Mouse (Mus musculus): Measurements from ENCODE around the gene Tnfsf15. TPM values are rescaled to one million over a fixed set of nuclear protein-coding genes. Genes with fewer than 3 reads are reported as not detected.

Tnfsf15 gene
- polyA plus RNA-seq, 1 experiment from 2014 or later: 0.04 TPM

DNA sequence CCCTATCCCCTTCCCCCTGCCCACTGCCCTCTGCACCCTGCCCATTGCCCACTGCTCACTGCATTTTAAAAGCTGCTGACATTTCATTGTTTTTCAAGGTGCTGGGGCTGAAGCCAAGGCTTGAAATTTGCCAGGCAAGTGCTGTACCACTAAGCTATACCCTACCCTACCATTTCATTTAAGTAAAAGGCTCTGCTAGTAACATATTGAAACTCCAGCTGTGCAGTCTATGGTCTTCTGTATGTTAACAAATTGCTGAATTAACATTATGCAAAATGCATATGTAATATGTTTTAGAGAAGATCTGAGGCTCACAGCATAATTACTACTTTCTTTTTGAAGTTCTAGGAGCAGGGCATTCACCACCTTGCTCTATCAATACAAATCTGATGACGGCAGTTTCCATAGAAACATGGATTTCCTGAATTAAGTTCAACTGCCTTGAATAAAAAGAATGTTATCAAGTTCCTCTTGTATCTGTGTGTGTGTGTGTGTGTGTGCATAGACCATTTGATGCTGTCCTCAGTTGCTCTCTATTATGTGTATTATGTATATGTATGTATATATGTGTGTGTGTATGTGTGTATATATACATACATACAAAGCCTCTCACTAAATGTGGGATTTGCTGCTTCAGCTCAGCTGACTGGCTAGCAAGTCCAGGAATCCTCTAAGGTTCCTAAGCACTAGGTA lies 38.5 kb downstream of the Tnfsf15 start:
- Histone ChIP-seq H3K27me3 (ENCODE audit: control insufficient read depth, insufficient read depth, low read length) (no peaks in the 10 kb centered on the region), H3K9ac (ENCODE audit: low read depth, low read length) (no peak overlapping the region), H3K4me2 (no peak overlapping the region), H3K4me3 (ENCODE audit: low read depth, low read length) (no peak overlapping the region), H3K36me3 (ENCODE audit: control insufficient read depth, insufficient read depth, low read length) (no peaks in the 10 kb centered on the region), H3K4me1 (ENCODE audit: control insufficient read depth, insufficient read depth, low read length) (no peaks in the 10 kb centered on the region), H3K27ac (ENCODE audit: low read depth, low read length) (no peak overlapping the region), H3K9me3 (replicated peaks; ENCODE audit: control insufficient read depth, low read length) (no peaks in the 10 kb centered on the region)
- 74% methylated on average over 1 of the region's 1 CpGs for WGBS (ENCODE audit: insufficient replicate concordance)
- no peak for ATAC-seq (replicated peaks; ENCODE audit: insufficient number of reproducible peaks, low FRiP score, low TSS enrichment)

DNA sequence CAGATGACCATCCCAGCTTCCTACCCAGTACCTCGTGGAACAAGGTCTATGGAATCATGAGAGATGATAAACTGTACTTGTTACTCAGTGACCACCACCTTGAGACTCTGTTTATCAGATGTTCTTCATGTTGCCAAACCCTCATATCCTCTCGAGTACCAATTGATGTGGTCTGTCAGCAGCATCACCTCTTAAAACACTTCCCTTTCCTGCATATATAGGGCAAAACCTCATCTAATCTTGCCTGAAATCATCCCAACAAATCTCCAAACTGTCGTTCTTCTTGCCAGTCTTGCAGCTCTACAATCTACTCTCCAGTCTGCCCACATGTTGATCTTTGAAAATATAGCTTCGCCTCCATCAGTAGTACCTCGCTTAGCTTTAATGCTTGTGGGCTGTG lies 40.7 kb downstream of the Tnfsf15 start:
- H3K36me3 ChIP-seq (ENCODE audit: control insufficient read depth, insufficient read depth, low read length): no peaks in the 10 kb centered on the region
- no peak overlapping the region for H3K9ac ChIP-seq (ENCODE audit: low read depth, low read length)
- no peaks in the 10 kb centered on the region for H3K4me1 ChIP-seq (ENCODE audit: control insufficient read depth, insufficient read depth, low read length)
- H3K27ac ChIP-seq (ENCODE audit: low read depth, low read length): no peak overlapping the region
- 68% methylated on average over 5 of the region's 5 CpGs for WGBS (ENCODE audit: insufficient replicate concordance)
- H3K9me3 ChIP-seq (replicated peaks; ENCODE audit: control insufficient read depth, low read length): no peaks in the 10 kb centered on the region
- ATAC-seq (replicated peaks; ENCODE audit: insufficient number of reproducible peaks, low FRiP score, low TSS enrichment): no peak
- no peak overlapping the region for H3K4me3 ChIP-seq (ENCODE audit: low read depth, low read length)
- no peak overlapping the region for H3K4me2 ChIP-seq
- no peaks in the 10 kb centered on the region for H3K27me3 ChIP-seq (ENCODE audit: control insufficient read depth, insufficient read depth, low read length)

DNA sequence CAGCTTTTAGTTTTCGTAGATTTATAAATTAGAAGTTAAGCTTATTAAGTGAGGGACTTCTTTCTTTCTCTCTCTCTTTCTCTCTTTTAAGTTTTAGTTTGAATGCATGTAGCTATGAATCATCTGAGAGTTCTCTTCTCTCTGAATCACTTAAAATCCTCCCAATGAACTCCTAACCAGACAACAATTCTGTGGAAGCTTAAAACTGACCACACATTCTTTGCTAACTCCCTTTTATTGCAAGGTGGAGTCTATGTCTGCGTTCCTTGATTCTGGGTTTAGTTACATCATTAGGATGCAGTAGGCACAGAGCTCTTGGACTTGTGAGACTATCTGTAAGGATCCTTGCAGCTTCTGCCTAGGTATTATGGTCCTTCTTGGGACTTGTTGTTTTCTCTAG lies 41.2 kb downstream of the Tnfsf15 start:
- H3K4me2 ChIP-seq: no peak overlapping the region
- WGBS (ENCODE audit: insufficient replicate concordance): 84% methylated on average over 2 of the region's 2 CpGs
- ATAC-seq (replicated peaks; ENCODE audit: insufficient number of reproducible peaks, low FRiP score, low TSS enrichment): no peak
- H3K4me3 ChIP-seq (ENCODE audit: low read depth, low read length): no peak overlapping the region
- H3K27me3 ChIP-seq (ENCODE audit: control insufficient read depth, insufficient read depth, low read length): no peaks in the 10 kb centered on the region
- H3K9me3 ChIP-seq (replicated peaks; ENCODE audit: control insufficient read depth, low read length): no peaks in the 10 kb centered on the region
- H3K36me3 ChIP-seq (ENCODE audit: control insufficient read depth, insufficient read depth, low read length): no peaks in the 10 kb centered on the region
- H3K27ac ChIP-seq (ENCODE audit: low read depth, low read length): no peak overlapping the region
- no peak overlapping the region for H3K9ac ChIP-seq (ENCODE audit: low read depth, low read length)
- H3K4me1 ChIP-seq (ENCODE audit: control insufficient read depth, insufficient read depth, low read length): no peaks in the 10 kb centered on the region

DNA sequence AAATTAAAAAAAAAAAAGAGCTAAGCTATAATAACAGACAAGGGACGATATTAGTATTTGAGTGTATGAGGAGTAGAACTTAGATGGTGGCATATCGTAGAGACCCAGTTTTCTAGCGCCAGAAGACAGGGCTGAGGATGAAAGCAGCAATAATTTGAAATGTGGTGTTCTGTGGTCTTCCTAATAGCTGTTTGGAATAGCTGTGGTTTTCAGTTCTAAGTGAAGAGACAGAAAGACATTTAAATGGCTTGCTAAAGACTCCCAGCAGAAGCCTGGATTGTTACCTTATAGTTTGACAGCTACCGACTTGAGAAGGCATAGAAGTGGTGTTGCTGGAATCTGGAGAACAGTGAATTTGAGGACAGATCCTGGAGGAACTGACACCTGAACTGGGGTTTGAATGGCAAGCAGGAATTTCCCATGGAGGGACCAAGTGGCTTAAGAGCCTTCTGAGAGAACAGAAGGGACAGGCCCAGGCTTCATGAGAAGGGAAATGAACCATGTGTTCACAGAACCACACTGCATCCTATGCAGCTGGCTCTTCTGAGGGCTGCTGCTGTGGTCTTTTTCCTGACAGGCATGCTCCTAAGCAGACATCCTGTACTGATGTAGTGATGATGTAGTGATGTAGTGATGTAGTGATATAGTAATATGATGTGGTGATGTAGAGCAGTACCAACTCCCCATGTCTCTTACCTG lies 42.8 kb downstream of the Tnfsf15 start:
- Histone ChIP-seq H3K9ac (ENCODE audit: low read depth, low read length) (no peak overlapping the region), H3K36me3 (ENCODE audit: control insufficient read depth, insufficient read depth, low read length) (no peaks in the 10 kb centered on the region), H3K27ac (ENCODE audit: low read depth, low read length) (no peak overlapping the region), H3K4me2 (no peak overlapping the region), H3K27me3 (ENCODE audit: control insufficient read depth, insufficient read depth, low read length) (no peaks in the 10 kb centered on the region), H3K9me3 (replicated peaks; ENCODE audit: control insufficient read depth, low read length) (no peaks in the 10 kb centered on the region), H3K4me3 (ENCODE audit: low read depth, low read length) (no peak overlapping the region), H3K4me1 (ENCODE audit: control insufficient read depth, insufficient read depth, low read length) (no peaks in the 10 kb centered on the region)
- 76% methylated on average over 4 of the region's 4 CpGs for WGBS (ENCODE audit: insufficient replicate concordance)
- no peak for ATAC-seq (replicated peaks; ENCODE audit: insufficient number of reproducible peaks, low FRiP score, low TSS enrichment)

DNA sequence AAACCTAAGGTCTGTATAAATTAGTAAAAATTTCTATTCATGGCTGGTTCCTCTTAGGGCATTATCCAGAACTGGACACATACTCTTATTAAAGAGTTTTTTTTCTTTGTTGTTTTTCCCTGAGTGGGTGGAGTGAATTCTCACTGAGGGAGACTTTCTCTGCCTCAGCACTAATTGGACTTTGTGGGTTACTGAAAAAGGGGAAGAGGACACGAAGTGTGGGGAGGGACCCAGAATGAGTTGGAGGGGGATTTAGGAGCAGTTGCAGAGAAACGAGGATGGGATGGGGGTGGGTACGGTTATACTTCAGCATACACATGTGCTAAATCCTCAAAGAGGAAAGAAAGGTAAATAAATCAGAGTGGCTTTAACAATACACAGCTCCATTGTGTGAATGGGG lies 45.2 kb downstream of the Tnfsf15 start:
- Histone ChIP-seq H3K9me3 (replicated peaks; ENCODE audit: control insufficient read depth, low read length) (no peaks in the 10 kb centered on the region), H3K4me2 (no peak overlapping the region), H3K36me3 (ENCODE audit: control insufficient read depth, insufficient read depth, low read length) (no peaks in the 10 kb centered on the region), H3K27ac (ENCODE audit: low read depth, low read length) (no peak overlapping the region), H3K4me3 (ENCODE audit: low read depth, low read length) (no peak overlapping the region), H3K27me3 (ENCODE audit: control insufficient read depth, insufficient read depth, low read length) (no peaks in the 10 kb centered on the region), H3K4me1 (ENCODE audit: control insufficient read depth, insufficient read depth, low read length) (no peaks in the 10 kb centered on the region), H3K9ac (ENCODE audit: low read depth, low read length) (no peak overlapping the region)
- ATAC-seq (replicated peaks; ENCODE audit: insufficient number of reproducible peaks, low FRiP score, low TSS enrichment): no peak
- 56% methylated on average over 3 of the region's 3 CpGs for WGBS (ENCODE audit: insufficient replicate concordance)

DNA sequence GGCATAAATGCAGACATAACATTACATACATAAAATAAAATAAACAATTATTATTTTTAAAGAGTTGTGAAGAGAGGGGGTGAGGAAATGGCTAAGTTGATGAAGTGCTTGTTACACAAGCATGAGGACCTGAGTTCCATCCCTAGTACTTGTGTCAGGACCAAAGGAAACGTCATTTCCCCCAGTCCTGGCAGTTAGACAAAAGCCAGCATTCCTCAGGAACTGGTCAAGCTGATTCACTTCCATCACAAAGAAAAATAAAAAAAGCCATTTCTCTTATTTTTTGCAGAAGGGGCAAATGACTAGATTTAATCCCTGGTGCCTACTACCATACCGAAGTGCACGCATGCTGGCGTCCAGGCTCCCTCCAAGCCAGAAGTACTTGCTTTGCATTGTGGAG lies 48.0 kb downstream of the Tnfsf15 start:
- Histone ChIP-seq H3K4me3 (ENCODE audit: low read depth, low read length) (no peak overlapping the region), H3K9ac (ENCODE audit: low read depth, low read length) (no peak overlapping the region), H3K4me2 (no peak overlapping the region), H3K27ac (ENCODE audit: low read depth, low read length) (no peak overlapping the region), H3K9me3 (replicated peaks; ENCODE audit: control insufficient read depth, low read length) (no peaks in the 10 kb centered on the region), H3K4me1 (ENCODE audit: control insufficient read depth, insufficient read depth, low read length) (no peaks in the 10 kb centered on the region), H3K36me3 (ENCODE audit: control insufficient read depth, insufficient read depth, low read length) (no peaks in the 10 kb centered on the region), H3K27me3 (ENCODE audit: control insufficient read depth, insufficient read depth, low read length) (no peaks in the 10 kb centered on the region)
- WGBS (ENCODE audit: insufficient replicate concordance): 76% methylated on average over 4 of the region's 4 CpGs
- ATAC-seq (replicated peaks; ENCODE audit: insufficient number of reproducible peaks, low FRiP score, low TSS enrichment): no peak

DNA sequence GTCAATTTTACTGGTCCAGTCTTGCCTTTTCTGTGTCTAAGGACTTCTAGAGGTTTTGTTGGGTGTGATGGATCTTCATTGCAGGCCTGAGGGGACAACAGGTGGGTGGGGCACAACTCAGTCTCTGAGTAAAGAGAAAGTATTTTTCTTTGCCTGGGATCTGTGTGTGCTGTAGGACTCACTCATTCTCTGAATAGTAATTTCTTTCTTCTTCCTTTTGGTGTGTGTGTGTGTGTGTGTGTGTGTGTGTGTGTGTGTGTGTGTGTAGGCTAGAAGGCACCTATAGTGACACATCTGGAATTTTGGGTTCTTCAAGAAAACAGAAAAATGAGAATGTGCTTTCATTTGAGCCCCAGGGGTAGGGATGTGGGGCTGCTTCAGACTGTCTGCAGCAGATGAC lies 52.6 kb downstream of the Tnfsf15 start:
- Histone ChIP-seq H3K36me3 (ENCODE audit: control insufficient read depth, insufficient read depth, low read length) (no peaks in the 10 kb centered on the region), H3K4me1 (ENCODE audit: control insufficient read depth, insufficient read depth, low read length) (no peaks in the 10 kb centered on the region), H3K9me3 (replicated peaks; ENCODE audit: control insufficient read depth, low read length) (no peaks in the 10 kb centered on the region), H3K27ac (ENCODE audit: low read depth, low read length) (no peak overlapping the region), H3K4me2 (no peak overlapping the region), H3K9ac (ENCODE audit: low read depth, low read length) (no peak overlapping the region), H3K27me3 (ENCODE audit: control insufficient read depth, insufficient read depth, low read length) (no peaks in the 10 kb centered on the region), H3K4me3 (ENCODE audit: low read depth, low read length) (no peak overlapping the region)
- no peak for ATAC-seq (replicated peaks; ENCODE audit: insufficient number of reproducible peaks, low FRiP score, low TSS enrichment)

DNA sequence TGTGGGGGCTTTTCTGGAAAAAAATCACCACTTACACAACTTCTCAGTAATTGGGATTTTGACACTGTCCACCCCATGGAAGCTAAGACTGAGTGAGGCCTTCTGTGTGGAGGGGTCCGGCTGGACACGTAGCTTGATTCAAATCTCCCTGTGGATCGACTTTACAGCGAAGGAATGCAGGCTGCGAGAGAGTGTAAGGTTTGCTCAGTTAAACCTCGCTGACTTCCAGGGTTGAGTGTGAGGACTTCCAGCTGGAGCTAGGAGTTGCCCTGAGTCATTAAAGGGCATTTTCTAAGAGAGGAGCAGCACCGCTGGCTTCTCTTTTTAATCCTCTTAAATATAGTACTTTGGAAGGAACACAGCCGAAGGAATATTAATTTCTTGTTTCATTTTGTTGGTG lies 57.5 kb downstream of the Tnfsf15 start:
- no peaks in the 10 kb centered on the region for H3K9me3 ChIP-seq (replicated peaks; ENCODE audit: control insufficient read depth, low read length)
- no peak overlapping the region for H3K27ac ChIP-seq (ENCODE audit: low read depth, low read length)
- H3K27me3 ChIP-seq (ENCODE audit: control insufficient read depth, insufficient read depth, low read length): no peaks in the 10 kb centered on the region
- H3K4me3 ChIP-seq (ENCODE audit: low read depth, low read length): no peak overlapping the region
- WGBS (ENCODE audit: insufficient replicate concordance): 62% methylated on average over 8 of the region's 8 CpGs
- ATAC-seq (replicated peaks; ENCODE audit: insufficient number of reproducible peaks, low FRiP score, low TSS enrichment): no peak
- no peak overlapping the region for H3K9ac ChIP-seq (ENCODE audit: low read depth, low read length)
- H3K4me1 ChIP-seq (ENCODE audit: control insufficient read depth, insufficient read depth, low read length): no peaks in the 10 kb centered on the region
- no peaks in the 10 kb centered on the region for H3K36me3 ChIP-seq (ENCODE audit: control insufficient read depth, insufficient read depth, low read length)
- no peak overlapping the region for H3K4me2 ChIP-seq

DNA sequence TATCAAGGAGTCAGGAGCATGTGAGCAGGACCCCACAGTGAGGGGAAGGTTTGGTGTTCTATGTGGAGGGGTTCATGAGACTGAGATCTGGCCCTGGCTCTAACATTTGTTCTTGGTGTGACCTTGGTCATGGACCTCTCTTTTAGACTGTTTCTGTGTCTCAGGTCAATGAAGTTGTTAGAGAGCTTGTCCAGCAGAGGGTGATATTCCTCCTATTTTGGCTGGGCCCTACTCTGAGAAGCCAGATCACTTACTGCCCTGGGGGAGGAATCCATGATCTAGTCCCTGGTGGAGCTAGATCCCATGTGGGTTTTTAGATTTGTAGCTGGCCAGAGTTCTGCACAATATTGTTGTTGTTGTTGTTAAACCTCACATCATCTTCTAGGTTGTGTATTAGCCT lies 58.8 kb downstream of the Tnfsf15 start:
- Histone ChIP-seq H3K9me3 (replicated peaks; ENCODE audit: control insufficient read depth, low read length) (no peaks in the 10 kb centered on the region), H3K4me1 (ENCODE audit: control insufficient read depth, insufficient read depth, low read length) (no peaks in the 10 kb centered on the region), H3K27ac (ENCODE audit: low read depth, low read length) (no peak overlapping the region), H3K27me3 (ENCODE audit: control insufficient read depth, insufficient read depth, low read length) (no peaks in the 10 kb centered on the region), H3K4me2 (no peak overlapping the region), H3K36me3 (ENCODE audit: control insufficient read depth, insufficient read depth, low read length) (no peaks in the 10 kb centered on the region), H3K9ac (ENCODE audit: low read depth, low read length) (no peak overlapping the region), H3K4me3 (ENCODE audit: low read depth, low read length) (no peak overlapping the region)
- ATAC-seq (replicated peaks; ENCODE audit: insufficient number of reproducible peaks, low FRiP score, low TSS enrichment): no peak

Data from heart, embryonic 11.5 days (tissue).